7 mouse cellular contexts compared by ENCODE assay signal in the genomic region with DNA sequence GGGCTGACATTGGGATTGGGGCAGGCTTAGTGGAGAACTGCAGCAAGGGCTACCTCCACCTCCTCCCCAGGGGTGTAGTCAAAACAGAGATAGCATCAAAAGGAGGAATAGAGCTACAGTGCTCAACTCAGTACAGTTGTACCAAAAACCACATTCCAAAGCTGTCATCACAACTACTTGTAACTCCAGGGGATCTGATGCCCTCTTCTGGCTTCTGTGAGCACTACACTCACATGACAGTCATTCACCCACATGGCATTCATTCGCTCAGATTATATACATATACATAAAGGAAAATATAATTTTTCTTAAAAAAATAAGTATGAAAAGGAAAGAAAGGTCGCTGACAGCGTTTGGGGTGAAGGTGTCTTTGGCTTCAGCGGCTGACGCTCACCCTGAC. TPM values are rescaled to one million over a fixed set of nuclear protein-coding genes. Genes with fewer than 3 reads are reported as not detected.
DNase-seq lines count a peak whose midpoint lies in the region; ATAC-seq and TF ChIP-seq lines count a peak whose summit lies in the region.

No protein-coding gene starts in this region.

- H3K4me3 ChIP-seq in lung, embryonic 14.5 days (ENCODE audit: low read depth, low read length) = no peak overlapping the region
- no peak overlapping the region for H3K4me3 ChIP-seq in hindbrain, embryonic 10.5 days
- no peak overlapping the region for H3K4me3 ChIP-seq in lung, postnatal 0 days (ENCODE audit: low read depth, low read length)

- no peaks in the 10 kb centered on the region for H3K9me3 ChIP-seq in lung, embryonic 14.5 days (ENCODE audit: low read depth, low read length)
- H3K9me3 ChIP-seq in hindbrain, embryonic 10.5 days = no peaks in the 10 kb centered on the region
- no peaks in the 10 kb centered on the region for H3K9me3 ChIP-seq in lung, postnatal 0 days (ENCODE audit: low read length)

- TF ChIP-seq CTCF in lung, embryonic 14.5 days (IDR thresholded peaks at IDR 0.05; ENCODE audit: low read depth) = peak; percentile 58
- TF ChIP-seq CTCF in lung, postnatal 0 days (IDR thresholded peaks at IDR 0.05) = peak; percentile 68

- H3K4me2 ChIP-seq in lung, embryonic 14.5 days = no peak overlapping the region; the same call in 1 of the 2 replicates
- H3K4me2 ChIP-seq in lung, postnatal 0 days (replicated peaks; ENCODE audit: low read depth, low read length) = no peak overlapping the region

- ATAC-seq in lung, embryonic 14.5 days (ENCODE audit: insufficient read depth) = peak; percentile 6; the same call in 1 of the 2 replicates
- no peak for ATAC-seq in lung, postnatal 0 days

- 49% methylated on average over 5 of the region's 5 CpGs for WGBS in lung, embryonic 14.5 days
- 62% methylated on average over 5 of the region's 5 CpGs for WGBS in hindbrain, embryonic 10.5 days
- 50% methylated on average over 5 of the region's 5 CpGs for WGBS in lung, postnatal 0 days

- no peak for TF ChIP-seq EP300 in lung, postnatal 0 days (IDR thresholded peaks at IDR 0.05)

- DNase-seq in lung, embryonic 14.5 days = peak; percentile 79
- DNase-seq in lung, adult 18-20 months = no peak
- DNase-seq in R1 (ENCODE audit: low read depth, low spot score) = peak; percentile 55
- peak; percentile 72 to 78 for DNase-seq in cerebellum, postnatal 14 days
- DNase-seq in hindbrain, embryonic 10.5 days (ENCODE audit: low spot score) = peak; percentile 10
- peak; percentile 59 for DNase-seq in lung, postnatal 0 days (ENCODE audit: low spot score)
- DNase-seq in thymus, postnatal 4 days = peak; percentile 68

- H3K27ac ChIP-seq in lung, embryonic 14.5 days (ENCODE audit: low read depth) = no peak overlapping the region
- no peak overlapping the region for H3K27ac ChIP-seq in hindbrain, embryonic 10.5 days
- H3K27ac ChIP-seq in lung, postnatal 0 days (ENCODE audit: low read length) = no peak overlapping the region

- no peaks in the 10 kb centered on the region for H3K36me3 ChIP-seq in lung, embryonic 14.5 days (ENCODE audit: insufficient read depth)
- H3K36me3 ChIP-seq in hindbrain, embryonic 10.5 days = no peaks in the 10 kb centered on the region
- H3K36me3 ChIP-seq in lung, postnatal 0 days (ENCODE audit: insufficient read depth, low read length) = no peaks in the 10 kb centered on the region

- no peak overlapping the region for H3K9ac ChIP-seq in lung, embryonic 14.5 days
- H3K9ac ChIP-seq in lung, postnatal 0 days (replicated peaks; ENCODE audit: low read depth) = no peak overlapping the region

- no peaks in the 10 kb centered on the region for H3K27me3 ChIP-seq in lung, embryonic 14.5 days (ENCODE audit: insufficient read depth, low read length)
- no peaks in the 10 kb centered on the region for H3K27me3 ChIP-seq in hindbrain, embryonic 10.5 days (ENCODE audit: insufficient read depth, poor library complexity, severe bottlenecking)
- no peaks in the 10 kb centered on the region for H3K27me3 ChIP-seq in lung, postnatal 0 days (replicated peaks; ENCODE audit: insufficient read depth, low read length)

- peaks cover 18% of the 10 kb centered on the region for H3K4me1 ChIP-seq in lung, embryonic 14.5 days (ENCODE audit: insufficient read depth)
- H3K4me1 ChIP-seq in hindbrain, embryonic 10.5 days (replicated peaks) = peaks cover 15% of the 10 kb centered on the region; the same call in 1 of the 2 replicates
- H3K4me1 ChIP-seq in lung, postnatal 0 days (ENCODE audit: insufficient read depth, low read depth, low read length) = peaks cover 14% of the 10 kb centered on the region; the same call in 1 of the 2 replicates

RNA-seq across cellular contexts. Expression of a gene that starts 32.1 kb away (rescaled TPM):
- polyA plus RNA-seq in lung, embryonic 14.5 days (2014; fragmentation: Nextera tagmentation; extraction: Ambion mirVana) = 1.3 and 1.5 TPM in 2 replicates
- 3.6 and 4.6 TPM in 2 replicates for polyA plus RNA-seq in hindbrain, embryonic 10.5 days (2016; fragmentation: Nextera tagmentation; extraction: Ambion mirVana)
- polyA plus RNA-seq in lung, postnatal 0 days (2015; fragmentation: Nextera tagmentation; extraction: Ambion mirVana) = 0.30 and 0.31 TPM in 2 replicates

RNA-seq across cellular contexts. Expression of a gene that starts 37.7 kb away (rescaled TPM):
- 0.16 and 0.20 TPM in 2 replicates for polyA plus RNA-seq in lung, embryonic 14.5 days (2014; fragmentation: Nextera tagmentation; extraction: Ambion mirVana)
- polyA plus RNA-seq in hindbrain, embryonic 10.5 days (2016; fragmentation: Nextera tagmentation; extraction: Ambion mirVana) = 0.15 and 0.60 TPM in 2 replicates
- polyA plus RNA-seq in lung, postnatal 0 days (2015; fragmentation: Nextera tagmentation; extraction: Ambion mirVana) = 2.9 and 3.3 TPM in 2 replicates

RNA-seq across cellular contexts. Expression of a gene that starts 38.1 kb away (rescaled TPM):
- polyA plus RNA-seq in lung, embryonic 14.5 days (2014; fragmentation: Nextera tagmentation; extraction: Ambion mirVana) = 34.7 and 38.3 TPM in 2 replicates
- polyA plus RNA-seq in hindbrain, embryonic 10.5 days (2016; fragmentation: Nextera tagmentation; extraction: Ambion mirVana) = 25.6 and 29.7 TPM in 2 replicates
- polyA plus RNA-seq in lung, postnatal 0 days (2015; fragmentation: Nextera tagmentation; extraction: Ambion mirVana) = 28.4 and 30.5 TPM in 2 replicates

RNA-seq across cellular contexts. Expression of a gene that starts 45.0 kb away (rescaled TPM):
- polyA plus RNA-seq in lung, embryonic 14.5 days (2014; fragmentation: Nextera tagmentation; extraction: Ambion mirVana) = 2.5 and 3.8 TPM in 2 replicates
- polyA plus RNA-seq in hindbrain, embryonic 10.5 days (2016; fragmentation: Nextera tagmentation; extraction: Ambion mirVana) = 6.6 and 11.0 TPM in 2 replicates
- polyA plus RNA-seq in lung, postnatal 0 days (2015; fragmentation: Nextera tagmentation; extraction: Ambion mirVana) = 7.3 and 7.8 TPM in 2 replicates

Comparison
In these comparisons a context has a peak if more than half of its experiments do, and no peak if none do; other contexts are left out.
1. DNase-seq: peak in lung, embryonic 14.5 days (single experiment), R1 (single experiment), cerebellum, postnatal 14 days (2 of 2), hindbrain, embryonic 10.5 days (single experiment), lung, postnatal 0 days (single experiment) and thymus, postnatal 4 days (single experiment); none in lung, adult 18-20 months (0 of 2).